Comparison of ENCODE assay signal across 20 mouse cellular contexts in the genomic region with DNA sequence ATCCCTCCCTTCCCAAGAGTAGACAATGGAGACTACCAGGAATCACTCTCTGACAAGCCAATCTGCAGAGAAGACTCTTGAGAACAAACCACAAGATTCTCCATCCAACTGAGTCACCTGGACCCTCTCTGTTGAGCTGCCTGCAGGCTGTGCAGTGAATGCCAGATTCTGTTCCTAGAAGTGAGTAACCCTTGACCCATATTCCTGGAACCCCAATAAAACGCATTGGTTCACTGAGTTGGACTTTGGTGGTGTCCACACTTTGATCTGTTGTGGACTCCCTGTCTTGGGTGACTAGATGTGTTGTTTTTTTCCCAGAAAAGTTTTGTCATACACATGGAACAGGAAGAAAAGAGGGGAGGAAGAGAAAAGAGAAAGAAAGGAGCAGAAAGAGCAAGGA.
"Had no signal": no experiment of that assay in that cellular context is flagged by ENCODE, and none has a peak within 500 bp of the region (broad histone marks: within the 10 kb centered on the region; RNA-seq: fewer than 3 reads in every experiment).

No protein-coding gene starts in this region.

- H3K9ac ChIP-seq: limb, embryonic 13.5 days; liver, embryonic 14.5 days; liver, postnatal 0 days; lung, embryonic 14.5 days; midbrain, embryonic 12.5 days; midbrain, embryonic 15.5 days; neural tube, embryonic 12.5 days; neural tube, embryonic 15.5 days had no signal

- ATAC-seq: hindbrain, embryonic 16.5 days; lung, postnatal 0 days; midbrain, embryonic 15.5 days had no signal

- H3K4me2 ChIP-seq: limb, embryonic 13.5 days; lung, embryonic 14.5 days; midbrain, embryonic 12.5 days; midbrain, embryonic 15.5 days; neural tube, embryonic 12.5 days; neural tube, embryonic 15.5 days had no signal

- H3K9me3 ChIP-seq: limb, embryonic 10.5 days; limb, embryonic 13.5 days; midbrain, embryonic 12.5 days; midbrain, embryonic 15.5 days; neural tube, embryonic 12.5 days; neural tube, embryonic 15.5 days had no signal

- H3K36me3 ChIP-seq: limb, embryonic 10.5 days; limb, embryonic 13.5 days; midbrain, embryonic 12.5 days; midbrain, embryonic 15.5 days; neural tube, embryonic 12.5 days; neural tube, embryonic 15.5 days had no signal

- H3K27ac ChIP-seq: layer of hippocampus, adult 2 months; limb, embryonic 10.5 days; limb, embryonic 13.5 days; liver, embryonic 14.5 days; macrophage; midbrain, embryonic 12.5 days; midbrain, embryonic 15.5 days; neural tube, embryonic 12.5 days; neural tube, embryonic 15.5 days had no signal

- DNase-seq: kidney, adult 11 months; kidney, postnatal 10 days; layer of hippocampus, adult 9-11 months; liver; liver, postnatal 0 days; lung, embryonic 14.5 days; right cerebral cortex, adult 18-20 months; right cerebral cortex, postnatal 25 days; thymus, postnatal 25 days had no signal

- H3K27me3 ChIP-seq: limb, embryonic 13.5 days; midbrain, embryonic 15.5 days; neural tube, embryonic 12.5 days; neural tube, embryonic 15.5 days had no signal

- H3K4me1 ChIP-seq: limb, embryonic 10.5 days; limb, embryonic 13.5 days; midbrain, embryonic 12.5 days; midbrain, embryonic 15.5 days; neural tube, embryonic 12.5 days; neural tube, embryonic 15.5 days had no signal

- H3K4me3 ChIP-seq: layer of hippocampus, adult 2 months; limb, embryonic 10.5 days; limb, embryonic 13.5 days; midbrain, embryonic 12.5 days; midbrain, embryonic 15.5 days; neural tube, embryonic 12.5 days; neural tube, embryonic 15.5 days had no signal
